Mouse (Mus musculus) bone marrow macrophage, adult 2 months (primary cell): Measurements from ENCODE around the gene Nyap2. TPM values are rescaled to one million over a fixed set of nuclear protein-coding genes. Genes with fewer than 3 reads are reported as not detected.

Source experiments
- H3K27ac ChIP-seq: 2 replicates; pipeline ENCODE4 v1.5.1; 2012; ENCODE audit warnings: low read depth, low read length; ENCODE audit not compliant: insufficient read depth
- H3K4me1 ChIP-seq: 2 replicates; pipeline ENCODE4 v1.6.1; 2012; ENCODE audit warnings: low read length; ENCODE audit not compliant: control insufficient read depth, insufficient read depth
- H3K4me3 ChIP-seq: 2 replicates; pipeline ENCODE4 v1.5.1; 2012; ENCODE audit warnings: mild to moderate bottlenecking, low read length, moderate library complexity; ENCODE audit not compliant: insufficient read depth
- CTCF ChIP-seq: IDR thresholded peaks from 2 replicates; pipeline ENCODE4 v1.5.1; 2012; ENCODE audit warnings: low read depth, mild to moderate bottlenecking, low read length, moderate library complexity
- POLR2A ChIP-seq: IDR thresholded peaks from 2 replicates; pipeline ENCODE4 v1.6.1; 2012; ENCODE audit warnings: mild to moderate bottlenecking, low read depth, low read length, borderline replicate concordance
- polyA plus RNA-seq: library from polyadenylated mRNA; stranded (reverse); fragments of >200 nt; gene quantifications from 2 replicates; pipeline ENCODE4 v1.2.4, GENCODE M21; 2012; ENCODE audit not compliant: missing spikeins, insufficient read depth, insufficient read length

The Nyap2 gene
- polyA plus RNA-seq, 1 experiment = not detected

DNA sequence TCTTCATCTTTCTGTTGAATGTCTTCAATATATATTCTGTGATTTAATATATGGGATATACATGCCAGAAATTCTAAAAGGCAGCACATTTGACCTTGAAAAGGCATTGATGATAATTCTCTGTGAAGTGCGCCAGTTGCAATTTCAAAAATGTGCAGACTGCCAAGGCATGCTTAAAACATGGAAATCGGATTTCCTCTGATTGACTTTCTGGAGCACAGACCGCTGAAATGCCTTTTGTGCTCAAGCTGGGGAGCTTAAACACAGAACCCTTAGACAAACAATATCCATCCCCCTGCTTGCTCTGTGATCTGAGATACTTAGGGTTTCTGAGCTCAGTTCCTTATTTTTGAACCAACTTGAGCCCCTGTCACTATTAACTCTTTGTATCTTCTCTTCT, 14.2 kb downstream of the Nyap2 start:
- no peak for TF ChIP-seq POLR2A
- no peak for TF ChIP-seq CTCF
- Histone ChIP-seq H3K27ac (no peak overlapping the region), H3K4me3 (no peak overlapping the region), H3K4me1 (no peaks in the 10 kb centered on the region)

DNA sequence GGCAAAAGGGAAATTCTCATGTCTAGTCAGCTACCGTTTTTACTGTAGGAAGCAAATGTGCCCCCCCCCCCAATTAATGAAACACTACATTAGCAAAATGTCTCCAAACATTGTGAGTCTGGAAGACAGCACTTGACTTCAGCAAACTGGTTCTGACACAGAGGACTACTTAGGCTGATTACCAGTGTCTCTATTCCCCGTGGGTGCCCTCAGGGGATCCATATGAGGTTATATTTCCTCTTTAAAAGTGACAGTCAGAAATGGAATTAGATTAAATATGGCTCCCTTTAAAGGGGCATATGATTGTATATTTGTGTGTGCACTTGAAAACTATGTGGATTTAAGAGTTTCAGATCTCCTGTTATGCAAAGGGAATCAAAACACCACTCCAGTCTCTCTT, 15.3 kb downstream of the Nyap2 start:
- Histone ChIP-seq H3K4me1 (no peaks in the 10 kb centered on the region), H3K4me3 (no peak overlapping the region), H3K27ac (no peak overlapping the region)
- TF ChIP-seq POLR2A = no peak

DNA sequence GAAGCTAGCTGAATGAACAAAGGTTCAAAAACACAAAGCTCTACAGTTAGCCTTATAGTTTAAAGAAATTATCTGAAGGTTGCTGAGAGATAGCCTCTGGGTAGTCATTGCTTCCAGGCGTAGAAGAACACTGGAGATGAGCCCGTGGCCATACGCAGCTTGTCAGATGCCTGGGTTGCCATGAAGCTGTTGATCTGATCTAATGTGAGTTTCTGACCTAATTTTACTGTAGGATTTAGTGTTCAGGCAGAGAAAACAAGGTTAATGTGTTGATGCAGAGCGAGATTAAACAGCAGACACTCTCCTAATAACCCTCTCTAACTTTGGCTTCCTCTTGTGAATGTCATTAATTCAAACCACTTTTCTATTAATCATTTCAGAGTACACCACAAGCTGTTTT, 16.1 kb downstream of the Nyap2 start:
- no peak overlapping the region for H3K4me3 ChIP-seq
- H3K4me1 ChIP-seq = no peaks in the 10 kb centered on the region
- TF ChIP-seq POLR2A (no peak), CTCF (no peak)
- H3K27ac ChIP-seq = no peak overlapping the region

DNA sequence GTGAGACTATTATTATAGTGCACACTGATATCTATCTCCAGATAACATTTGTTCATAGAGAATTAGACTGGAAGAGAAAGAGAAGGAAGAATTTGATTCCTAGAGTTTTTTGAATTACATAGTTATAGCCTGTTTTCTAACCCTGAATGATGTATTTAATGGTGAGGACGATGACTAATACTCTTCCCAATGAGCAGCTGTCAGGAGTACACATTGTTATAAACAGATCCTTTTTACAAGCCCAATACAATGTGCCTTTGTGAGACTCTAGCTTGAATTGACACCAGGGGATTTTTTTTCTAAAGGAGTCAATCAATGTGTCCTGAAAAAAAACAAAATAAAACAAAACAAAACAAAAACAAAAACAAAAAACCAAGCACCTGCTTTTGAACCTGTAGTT, 22.2 kb downstream of the Nyap2 start:
- Histone ChIP-seq H3K4me3 (no peak overlapping the region), H3K27ac (no peak overlapping the region), H3K4me1 (no peaks in the 10 kb centered on the region)
- TF ChIP-seq POLR2A = no peak
- no peak for TF ChIP-seq CTCF

DNA sequence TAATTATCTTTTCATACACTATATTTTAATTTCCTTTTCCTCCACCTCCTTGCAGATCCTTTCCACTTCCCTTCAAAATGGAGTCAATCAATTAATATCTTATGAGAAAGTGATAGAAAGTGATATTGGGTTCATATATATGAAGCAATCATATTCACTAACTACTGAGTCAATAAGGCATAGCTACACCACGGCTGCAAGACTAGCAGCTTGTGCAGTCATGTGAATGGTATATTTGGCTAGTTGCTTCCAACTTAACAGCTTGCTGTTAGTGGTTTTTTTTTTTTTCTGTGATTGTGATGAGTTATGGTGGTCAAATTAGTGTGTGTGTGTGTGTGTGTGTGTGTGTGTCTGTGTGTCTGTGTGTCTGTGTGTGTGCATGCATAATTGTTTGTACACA, 25.0 kb downstream of the Nyap2 start:
- H3K4me3 ChIP-seq = no peak overlapping the region
- TF ChIP-seq POLR2A = no peak
- no peak for TF ChIP-seq CTCF
- H3K27ac ChIP-seq = no peak overlapping the region
- H3K4me1 ChIP-seq = no peaks in the 10 kb centered on the region

DNA sequence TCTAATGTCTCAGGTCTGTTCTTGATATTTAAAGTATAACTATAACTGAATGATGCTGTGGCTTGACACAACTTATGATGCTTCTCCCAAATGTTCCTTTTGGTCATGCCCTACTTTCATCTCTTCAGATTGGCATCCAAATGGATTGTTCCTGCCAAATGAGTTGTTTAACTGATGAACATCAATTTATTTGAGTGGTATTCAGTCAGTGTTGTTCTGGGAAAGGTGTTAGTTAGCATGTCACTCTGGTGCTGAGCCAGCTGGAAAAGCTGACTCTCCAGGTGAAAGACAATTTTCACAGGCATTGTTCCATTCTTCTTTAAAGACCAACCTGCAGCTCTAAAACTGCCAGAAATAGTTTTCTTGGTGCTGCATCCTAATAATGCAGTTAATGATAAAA, 43.0 kb downstream of the Nyap2 start:
- Histone ChIP-seq H3K4me1 (no peaks in the 10 kb centered on the region), H3K4me3 (no peak overlapping the region), H3K27ac (no peak overlapping the region)
- TF ChIP-seq POLR2A = no peak

DNA sequence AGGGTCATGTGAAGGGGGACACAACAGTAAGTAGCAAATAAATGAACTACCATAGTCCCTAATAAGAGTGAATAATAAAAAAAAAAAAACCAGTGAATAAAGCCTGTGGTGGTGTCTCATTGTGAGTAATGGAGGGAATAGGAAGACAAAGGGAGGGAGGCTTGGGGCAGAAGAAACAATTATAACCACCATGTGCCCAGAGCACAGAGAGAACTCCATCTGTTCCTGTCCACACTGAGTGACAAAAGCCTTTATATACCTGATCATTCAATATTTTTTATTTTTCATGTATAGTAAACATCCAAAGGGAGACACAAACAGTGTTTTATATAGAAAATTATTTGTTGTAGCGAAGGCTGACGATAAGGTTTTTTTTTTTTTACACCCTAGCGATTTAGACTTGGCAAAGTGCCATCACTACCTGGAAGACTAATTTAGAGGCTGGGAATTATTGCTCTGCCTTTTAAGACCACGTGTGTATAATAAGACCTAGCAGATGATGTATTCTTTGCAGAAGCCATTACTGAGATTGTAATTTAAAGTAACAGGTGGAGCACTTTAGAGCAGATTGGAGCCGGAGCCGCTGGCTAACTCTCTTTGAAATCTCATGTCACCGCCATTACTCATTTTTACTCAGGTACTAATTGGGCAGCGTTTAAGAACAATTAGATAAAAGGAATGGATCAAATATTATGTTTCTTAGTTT, 55.4 kb downstream of the Nyap2 start:
- Histone ChIP-seq H3K4me1 (no peaks in the 10 kb centered on the region), H3K4me3 (no peak overlapping the region)

DNA sequence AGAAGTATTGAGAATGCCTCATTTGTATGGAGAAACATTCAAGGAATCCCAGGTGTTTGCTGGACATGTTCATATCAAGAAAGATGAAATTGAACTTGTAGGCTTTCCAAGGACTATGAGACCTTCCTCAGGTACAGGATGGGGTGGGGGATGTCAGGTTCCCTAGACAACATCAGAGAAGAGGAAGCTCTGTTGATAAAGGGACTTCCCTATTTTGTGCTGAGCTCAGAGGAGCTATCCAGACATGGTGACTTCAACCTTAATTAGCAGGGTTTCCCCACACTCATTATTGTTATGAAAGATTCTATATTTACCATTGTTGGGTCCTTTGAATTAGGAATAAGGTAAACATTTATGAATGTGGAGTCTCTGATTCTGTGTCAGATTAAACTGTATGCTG, 67.1 kb downstream of the Nyap2 start:
- Histone ChIP-seq H3K4me1 (no peaks in the 10 kb centered on the region), H3K27ac (no peak overlapping the region), H3K4me3 (no peak overlapping the region)
- TF ChIP-seq POLR2A = no peak
- TF ChIP-seq CTCF = no peak

More for the DNA sequence above, 55.4 kb downstream of the Nyap2 start:
- TF ChIP-seq CTCF (no peak), POLR2A (no peak)
- no peak overlapping the region for H3K27ac ChIP-seq

DNA sequence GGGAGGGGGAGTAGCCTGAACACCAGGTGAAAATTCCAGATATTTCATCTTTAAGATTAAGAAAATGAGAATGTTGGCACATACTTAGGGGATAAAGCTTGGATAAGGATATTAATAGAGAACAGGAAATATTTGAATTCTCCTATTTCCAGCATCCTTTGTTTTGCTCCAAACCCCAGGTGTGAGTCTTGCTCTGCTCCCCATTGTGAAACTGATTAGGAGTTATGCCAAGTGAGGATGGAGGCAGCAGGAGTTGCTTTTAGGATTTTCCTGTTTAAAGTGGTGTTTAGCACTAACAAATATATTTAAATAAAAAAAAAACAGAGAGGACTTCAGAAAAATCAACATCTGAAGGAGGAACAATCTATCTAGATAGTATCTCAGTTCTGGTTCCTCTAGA, 68.8 kb downstream of the Nyap2 start:
- H3K27ac ChIP-seq = no peak overlapping the region
- H3K4me3 ChIP-seq = no peak overlapping the region
- no peak for TF ChIP-seq POLR2A
- TF ChIP-seq CTCF = no peak
- H3K4me1 ChIP-seq = no peaks in the 10 kb centered on the region

DNA sequence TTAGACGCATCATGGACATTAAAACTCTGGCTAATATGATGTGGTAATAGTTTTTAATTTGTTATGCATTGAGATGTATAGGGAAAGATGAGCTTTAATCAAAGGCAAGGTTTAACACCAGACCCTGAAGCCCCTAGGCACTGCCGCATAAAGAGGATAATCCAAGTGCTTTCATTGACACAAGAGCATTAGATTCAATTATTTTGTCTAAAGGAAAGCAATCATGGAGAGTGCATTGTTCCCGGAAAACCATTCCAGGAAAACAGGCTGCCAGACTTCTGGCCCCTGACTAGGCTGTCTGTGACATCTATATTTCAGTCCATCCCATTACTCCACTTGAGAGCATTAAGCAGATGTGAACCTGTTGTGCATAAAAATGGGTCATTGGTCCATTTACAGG, 92.5 kb downstream of the Nyap2 start:
- TF ChIP-seq CTCF (no peak), POLR2A (no peak)
- H3K4me3 ChIP-seq = no peak overlapping the region
- no peak overlapping the region for H3K27ac ChIP-seq

DNA sequence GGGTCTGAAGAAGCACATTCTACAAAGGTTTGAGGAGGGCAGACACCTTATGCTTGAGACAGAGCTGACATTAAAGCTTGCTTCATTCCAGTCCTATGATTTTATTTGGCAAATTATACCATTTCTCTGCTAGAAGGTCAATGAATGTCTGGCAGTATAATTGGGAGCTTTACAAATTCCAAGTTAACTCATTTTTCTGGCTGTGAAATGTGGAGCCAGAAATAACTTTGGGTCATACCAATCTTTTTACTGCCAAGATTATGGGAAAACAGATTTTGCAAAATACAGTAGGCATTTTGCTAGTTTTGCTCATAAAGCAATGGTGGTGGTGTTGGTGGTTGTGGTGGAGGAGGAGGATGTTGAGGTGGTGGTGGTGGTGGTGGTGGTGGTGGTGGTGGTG, 96.0 kb downstream of the Nyap2 start:
- TF ChIP-seq CTCF = no peak
- TF ChIP-seq POLR2A = no peak
- no peak overlapping the region for H3K27ac ChIP-seq
- no peaks in the 10 kb centered on the region for H3K4me1 ChIP-seq
- no peak overlapping the region for H3K4me3 ChIP-seq

More for the DNA sequence above, 92.5 kb downstream of the Nyap2 start:
- H3K4me1 ChIP-seq = no peaks in the 10 kb centered on the region
